Mouse (Mus musculus) monocyte, adult 2 months (primary cell): ENCODE measurements at regions not wholly inside any gene's neighbourhood (a gene's known extent, or its start where the extent isn't known, plus 50 kb on each side); places are given as distances from the start of the nearest gene placed in this dataset.

ENCODE experiments used
- DNase-seq, 2 experiments: peaks; one replicate each; pipeline ENCODE4 v3.0.0; 2022; ENCODE audit warnings: low spot score in 2 of 2, low read depth in 1 of 2

- DNase-seq, result no peak
Measured at GRCm38 (mm10) chr19:23044510-23045464, 96.2 kb upstream of the Klf9 start.

GRCm38 (mm10) chr19:23051456-23051855 lies 89.6 kb upstream of the Klf9 start:
- no peak for DNase-seq

GRCm38 (mm10) chr19:23054440-23054839 lies 86.6 kb upstream of the Klf9 start:
- no peak for DNase-seq

DNA sequence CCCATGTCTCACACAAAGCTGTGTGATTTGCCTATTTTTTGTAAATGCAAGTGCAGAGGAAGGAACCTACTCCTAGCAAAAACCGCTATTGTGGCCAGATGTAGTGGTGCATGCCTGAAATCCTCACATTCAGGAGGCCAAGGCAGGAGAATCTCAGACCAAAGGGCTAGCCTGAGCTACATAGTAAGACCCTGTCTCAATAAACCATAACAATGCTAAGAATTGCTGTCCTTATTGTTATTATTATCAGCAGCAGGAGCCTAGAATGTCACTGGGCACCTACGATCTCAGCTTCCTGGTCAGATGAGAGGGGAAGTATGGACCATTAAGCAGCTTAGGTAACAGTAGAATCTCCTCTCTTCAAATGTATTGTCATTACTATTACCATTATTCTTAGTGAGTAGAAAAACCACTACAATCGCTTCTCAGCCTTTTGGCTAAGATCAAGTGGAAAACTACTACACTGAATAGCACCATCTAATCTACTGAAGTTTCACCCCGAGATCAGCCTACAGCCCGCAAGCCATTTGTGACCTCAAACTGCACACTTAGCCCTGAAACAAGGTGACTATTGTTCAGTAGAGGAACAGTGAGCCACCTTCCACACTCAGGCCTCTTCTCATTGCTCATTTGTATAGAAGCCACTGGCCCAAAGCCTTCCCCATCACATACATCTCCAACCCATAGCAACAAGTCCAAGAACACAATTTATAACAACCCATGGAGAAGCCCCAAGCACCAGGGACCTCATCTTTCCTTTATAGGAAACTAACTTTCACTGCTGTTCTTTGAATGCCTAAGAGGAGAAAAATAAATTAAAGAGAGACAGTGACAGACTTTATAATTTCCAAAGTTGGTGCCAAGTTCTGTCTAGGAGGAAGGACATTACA lies 84.9 kb upstream of the Klf9 start:
- no peak for DNase-seq

DNA sequence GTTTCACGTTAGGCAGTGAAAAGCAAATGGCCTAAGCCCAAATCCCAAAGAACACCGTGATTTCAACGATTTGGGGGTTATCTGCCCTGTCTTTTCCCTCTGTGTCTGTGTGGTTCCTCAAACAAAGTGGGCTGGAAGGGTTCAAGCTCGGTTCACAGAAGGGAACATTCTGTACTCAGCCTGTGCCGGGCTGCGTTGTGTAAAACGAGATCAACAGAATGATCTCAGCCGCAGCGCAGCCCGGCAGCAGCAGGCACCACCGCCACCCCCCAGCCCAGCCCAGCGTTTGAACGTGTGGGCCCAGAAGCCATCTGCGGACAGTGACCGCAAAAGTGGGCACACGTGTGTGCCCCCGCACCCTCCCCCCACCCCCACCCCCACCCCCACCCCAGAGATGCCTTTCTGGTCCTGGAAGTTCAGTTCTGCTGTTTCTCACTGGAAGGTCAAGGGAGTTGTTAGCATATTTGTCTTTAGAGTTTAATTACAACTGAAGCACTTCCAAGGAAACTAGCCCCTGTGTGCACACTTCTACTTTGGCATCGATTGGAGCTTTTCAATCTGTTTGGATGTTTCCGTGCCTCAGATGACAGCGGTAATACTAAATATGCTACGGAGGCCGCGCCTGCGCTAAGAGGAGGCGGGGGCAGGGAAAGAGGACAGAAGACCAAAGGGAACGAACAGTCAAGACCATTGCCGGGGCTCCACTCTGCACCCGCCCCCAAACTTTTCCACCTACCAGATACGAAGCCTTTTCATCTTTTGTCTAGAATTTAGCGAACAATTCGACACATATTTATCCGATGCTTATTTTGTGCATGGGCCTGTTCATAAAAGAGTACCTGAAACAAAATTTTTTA lies 83.9 kb upstream of the Klf9 start:
- DNase-seq, result peak in 1 of 2 experiments; percentile 15

DNA sequence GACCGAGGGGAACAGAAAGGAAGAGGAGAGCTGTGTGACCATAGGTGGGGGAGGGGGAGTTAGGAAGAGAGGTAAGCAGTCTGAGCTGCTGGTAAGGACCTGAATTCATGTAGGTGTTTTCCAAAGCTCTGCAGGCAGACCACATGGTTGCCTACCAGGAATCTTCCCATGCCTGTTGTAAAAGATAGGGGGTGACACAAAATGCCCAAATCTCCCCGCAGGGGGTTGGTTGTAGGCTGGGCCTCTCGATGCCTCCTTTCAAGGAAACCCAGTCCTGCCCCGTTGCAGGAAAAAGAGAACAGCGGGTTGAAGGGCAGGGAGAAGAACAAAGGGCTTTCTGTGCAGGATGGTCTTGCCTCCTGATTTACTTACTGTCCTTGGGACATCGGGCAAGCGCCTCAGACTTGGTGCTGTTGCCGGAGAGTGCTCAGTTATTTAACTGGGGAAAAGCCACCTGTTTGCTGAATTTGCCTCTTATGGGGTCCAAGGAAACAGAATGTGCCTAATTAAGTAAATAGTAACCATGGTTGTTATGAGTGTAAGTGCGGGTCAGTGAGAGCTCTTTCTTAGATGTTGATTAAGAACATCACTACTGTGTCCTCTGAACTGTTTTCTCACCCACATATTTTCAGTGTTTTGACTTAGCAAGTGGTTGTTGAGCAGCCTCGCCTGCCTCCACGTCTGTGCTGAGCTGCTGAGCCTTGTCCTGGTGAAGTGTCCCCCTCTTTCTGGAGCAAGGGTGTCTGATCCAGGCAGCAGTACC lies 83.1 kb upstream of the Klf9 start:
- no peak for DNase-seq

DNA sequence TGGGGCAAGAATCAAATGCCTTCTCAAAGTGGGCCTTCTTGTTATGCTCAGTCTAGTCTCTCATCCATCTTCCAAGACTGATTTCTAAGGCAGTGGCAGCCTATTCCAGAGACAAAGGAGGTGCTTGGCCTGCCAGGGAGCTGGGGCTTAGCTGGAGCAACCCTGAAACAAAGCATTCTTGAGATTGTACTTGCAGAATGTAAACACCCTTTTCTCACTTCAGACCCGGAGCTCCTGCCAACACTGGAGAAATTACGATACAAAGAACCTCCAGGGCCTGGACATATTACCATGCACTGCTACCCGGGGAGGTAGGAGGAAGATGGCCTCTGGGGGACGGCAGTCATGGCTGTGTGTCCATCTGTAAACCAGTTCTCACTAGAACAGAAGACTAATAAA lies 82.5 kb upstream of the Klf9 start:
- no peak for DNase-seq

GRCm38 (mm10) chr19:23061081-23061640 lies 79.9 kb upstream of the Klf9 start:
- DNase-seq, result no peak

GRCm38 (mm10) chr19:23061906-23062305 lies 79.1 kb upstream of the Klf9 start:
- no peak for DNase-seq

DNA sequence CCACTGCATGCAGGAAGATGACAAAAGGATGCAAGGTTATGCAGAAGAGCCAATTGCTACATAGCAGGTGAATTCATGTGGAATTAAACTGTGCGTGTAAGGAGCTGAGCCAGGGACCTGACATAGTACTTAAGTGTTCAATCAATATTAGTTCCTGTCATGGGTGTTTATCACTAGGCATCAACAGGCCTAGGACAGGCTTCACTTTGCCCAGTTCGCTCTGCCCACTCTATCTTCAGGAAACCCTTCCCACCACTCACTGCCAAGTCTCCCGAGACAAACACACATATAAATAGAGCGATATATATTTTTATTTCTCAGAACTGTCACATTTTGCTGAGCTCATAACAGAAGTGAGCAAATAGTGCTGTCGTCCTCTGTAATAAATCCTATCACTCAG lies 78.2 kb upstream of the Klf9 start:
- no peak for DNase-seq

DNA sequence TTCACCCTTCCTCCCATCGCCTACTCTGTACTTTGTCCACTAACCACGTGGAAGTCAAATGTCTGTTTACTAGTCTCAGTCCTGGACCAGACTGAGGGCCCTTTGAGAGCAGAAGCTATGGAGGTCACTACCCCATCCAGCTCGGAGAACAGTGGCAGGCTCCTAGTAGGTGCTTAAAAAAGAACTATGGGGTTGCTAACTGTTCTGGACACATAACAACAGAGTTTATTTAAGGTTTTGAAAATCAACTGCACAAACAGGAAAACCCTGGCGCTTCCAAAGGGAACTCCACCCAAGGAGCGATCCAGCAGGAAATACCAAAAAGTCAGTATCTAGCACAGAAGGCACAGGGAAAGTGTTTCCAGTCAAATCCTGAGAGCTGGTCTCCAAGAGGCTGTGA lies 75.5 kb upstream of the Klf9 start:
- DNase-seq, result no peak

DNA sequence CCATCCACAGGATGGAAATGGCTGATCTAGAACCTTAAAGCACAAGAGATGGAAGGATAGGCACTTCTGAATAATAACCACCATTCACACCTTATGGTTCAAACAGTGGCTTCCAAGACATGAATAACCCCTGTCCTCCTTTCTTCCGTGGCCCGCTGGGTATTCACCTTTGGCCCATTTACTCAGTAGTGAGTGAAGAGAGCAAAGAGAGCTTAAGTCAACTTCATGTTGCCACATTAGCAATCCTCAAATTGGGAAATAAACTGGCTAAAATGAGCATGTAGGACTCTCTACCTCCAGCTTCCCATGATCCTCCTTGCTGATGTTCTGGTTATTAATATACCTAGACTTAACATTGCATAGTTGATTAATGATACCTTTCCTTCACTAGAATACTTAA lies 74.3 kb upstream of the Klf9 start:
- no peak for DNase-seq

DNA sequence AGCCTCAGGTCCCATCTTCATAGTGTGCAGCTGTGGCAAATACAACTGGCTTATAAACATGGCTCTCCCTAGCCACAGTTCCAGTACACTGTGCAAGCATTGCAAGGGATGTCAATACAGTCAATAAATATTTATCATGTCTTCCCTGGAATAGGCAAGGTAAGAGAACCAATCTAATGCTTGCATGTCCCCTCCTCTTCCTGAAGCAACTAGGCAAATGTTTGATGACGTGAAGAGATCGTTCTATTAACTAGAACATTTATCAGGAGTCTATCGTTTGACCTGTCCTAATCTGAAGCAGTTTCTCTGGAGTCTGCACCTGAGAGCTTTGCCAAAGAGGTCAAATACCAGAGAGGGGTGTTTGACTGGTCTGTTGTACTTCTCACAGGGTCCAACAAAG lies 72.4 kb upstream of the Klf9 start:
- DNase-seq, result no peak

DNA sequence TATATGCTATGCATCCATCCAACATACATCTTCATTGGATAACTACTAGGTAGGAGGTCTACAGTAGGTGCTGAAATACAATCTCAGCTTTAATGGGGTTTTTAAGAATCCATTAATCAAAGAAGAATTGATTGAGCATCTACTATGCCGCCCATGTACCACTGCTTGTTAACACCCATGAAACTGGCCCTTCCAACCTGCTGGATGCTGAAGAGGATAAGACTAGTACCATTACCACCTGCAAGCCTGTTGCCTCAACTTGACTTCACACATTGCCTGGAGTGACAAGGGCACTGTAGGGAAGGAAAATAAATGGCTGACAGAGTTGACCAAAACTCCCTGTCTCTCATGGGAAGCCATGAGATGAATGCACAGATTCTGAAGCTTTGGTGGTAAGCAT lies 71.4 kb upstream of the Klf9 start:
- no peak for DNase-seq

DNA sequence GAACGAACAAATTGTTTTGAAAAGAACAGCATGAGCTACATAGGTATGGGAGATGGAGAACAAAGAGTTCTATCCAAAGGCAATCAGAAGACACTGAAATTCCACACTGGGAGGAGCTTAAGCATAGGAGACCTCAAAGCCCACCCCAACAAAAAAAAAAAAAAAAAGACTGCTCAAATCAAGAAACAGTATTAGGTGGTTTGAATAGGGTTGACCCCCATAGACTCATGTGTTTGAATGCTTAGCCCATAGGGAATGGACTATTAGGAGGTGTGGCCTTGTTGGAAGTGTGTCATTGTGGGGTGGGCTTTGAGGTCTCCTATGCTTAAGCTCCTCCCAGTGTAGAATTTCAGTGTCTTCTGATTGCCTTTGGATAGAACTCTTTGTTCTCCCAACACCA lies 70.0 kb upstream of the Klf9 start:
- DNase-seq, result no peak

- DNase-seq, result no peak
Measured at GRCm38 (mm10) chr19:23074602-23075570, 66.1 kb upstream of the Klf9 start.

GRCm38 (mm10) chr19:23075790-23076189 lies 65.2 kb upstream of the Klf9 start:
- no peak for DNase-seq

DNA sequence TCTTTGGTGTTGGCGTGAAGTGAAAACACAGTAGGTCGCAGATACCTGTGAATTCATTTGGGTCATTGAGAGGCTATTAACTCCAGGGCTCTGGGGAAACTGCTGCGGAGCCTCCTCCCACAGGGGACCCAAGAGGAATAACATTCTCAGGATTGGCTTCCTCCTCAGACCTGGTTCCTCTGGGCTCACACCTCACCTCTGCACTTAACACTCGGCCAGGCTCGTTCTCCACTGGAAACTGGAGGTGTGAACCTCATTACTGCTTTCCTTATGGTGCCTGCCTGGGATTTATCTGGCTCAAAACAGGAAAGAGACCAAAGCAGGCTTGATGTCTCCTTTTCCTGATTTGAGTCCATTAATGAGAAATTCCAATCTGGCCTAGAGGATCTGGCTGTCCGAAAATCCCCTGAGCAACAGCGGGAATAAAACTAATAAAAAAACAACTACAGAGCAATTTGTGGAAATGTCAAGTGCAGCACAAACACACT lies 55.8 kb upstream of the Klf9 start:
- DNase-seq, result no peak

GRCm38 (mm10) chr19:23087575-23087974 lies 53.5 kb upstream of the Klf9 start:
- DNase-seq, result no peak
